8 mouse cellular contexts compared by ENCODE assay signal in the genomic region with DNA sequence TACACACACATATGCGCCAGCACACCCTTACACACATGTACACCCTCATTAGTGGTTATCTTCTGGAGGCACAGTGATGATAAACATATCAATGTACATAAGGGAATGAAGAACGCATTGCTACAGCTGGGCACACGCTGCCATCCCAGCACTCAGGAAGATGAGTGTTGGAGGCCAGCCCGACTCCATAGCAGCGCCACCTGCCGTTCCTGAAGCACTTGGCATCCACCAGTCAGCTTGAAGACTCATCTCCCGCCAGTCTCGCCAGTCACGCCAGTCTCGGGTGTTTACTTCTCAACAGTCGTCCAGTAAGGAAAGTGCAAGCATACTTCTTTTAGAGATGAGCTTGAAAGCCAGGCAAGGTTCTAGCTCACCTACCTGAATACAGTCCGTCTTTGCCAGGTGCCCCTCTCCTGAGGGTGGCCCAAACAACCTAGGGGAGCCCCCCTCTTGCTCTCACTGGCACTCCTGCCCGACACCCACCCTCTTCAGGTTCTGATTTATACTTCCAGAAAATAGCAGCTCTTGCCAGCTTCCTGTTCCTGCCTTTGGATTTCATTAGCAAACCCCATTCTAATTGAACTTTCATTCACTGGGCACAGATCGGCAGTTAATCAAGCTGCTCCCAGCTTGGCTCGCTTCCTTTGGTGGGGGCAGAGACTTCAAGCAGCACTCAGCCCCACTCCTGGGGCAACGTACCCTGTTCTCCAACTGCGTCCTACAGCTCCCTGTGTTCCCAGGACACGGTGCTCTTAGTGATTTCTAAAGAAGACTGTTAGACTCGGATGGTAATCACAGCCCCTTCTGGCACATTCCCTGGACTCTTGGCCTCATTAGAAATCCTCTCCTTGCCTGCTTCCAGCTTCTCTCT.
A peak's percentile ranks its signal among the peaks of the same experiment; 100 is the strongest.
DNase-seq lines count a peak whose midpoint lies in the region; ATAC-seq and TF ChIP-seq lines count a peak whose summit lies in the region.

No protein-coding gene starts in this region.

- TF ChIP-seq POLR2A in brain, embryonic 14.5 days (IDR thresholded peaks at IDR 0.05; ENCODE audit: borderline replicate concordance, extremely low read depth, insufficient read depth, insufficient read length, poor library complexity, severe bottlenecking), result no peak

- no peaks in the 10 kb centered on the region for H3K36me3 ChIP-seq in splenic B cell, adult 2 months (ENCODE audit: control insufficient read depth, insufficient read depth, low read length, poor library complexity, severe bottlenecking)

- DNase-seq in thymus, postnatal 4 days, result peak; percentile 27
- DNase-seq in thymus, postnatal 10 days (ENCODE audit: low spot score in 2 of 2), result no peak
- peak; percentile 95 for DNase-seq in brain, embryonic 14.5 days (ENCODE audit: low read depth)
- peak; percentile 76 to 83 for DNase-seq in layer of hippocampus, adult 8-10 months (ENCODE audit: low spot score in 2 of 2)
- DNase-seq in lung, postnatal 36 days, result peak; percentile 11
- DNase-seq in splenic B cell, adult 2 months (ENCODE audit: low read depth, low spot score), result peak; percentile 4

- no peaks in the 10 kb centered on the region for H3K27me3 ChIP-seq in splenic B cell, adult 2 months (ENCODE audit: control insufficient read depth, insufficient read depth, low read length, poor library complexity, severe bottlenecking)

- ATAC-seq in frontal cortex, adult (ENCODE audit: low TSS enrichment), result peak; percentile 76
- ATAC-seq in inflammation-experienced regulatory T-cells, adult 6 months, result no peak

- TF ChIP-seq CTCF in brain, embryonic 14.5 days (IDR thresholded peaks at IDR 0.05; ENCODE audit: borderline replicate concordance, extremely low read depth, insufficient read depth, insufficient read length), result peak; percentile 42; the same call in 1 of the 2 replicates

Comparison
In these comparisons a context has a peak if more than half of its experiments do, and no peak if none do; other contexts are left out.
1. DNase-seq: peak in thymus, postnatal 4 days (single experiment), brain, embryonic 14.5 days (single experiment), layer of hippocampus, adult 8-10 months (2 of 2), lung, postnatal 36 days (single experiment) and splenic B cell, adult 2 months (single experiment); none in thymus, postnatal 10 days (0 of 2).